Mouse (Mus musculus): ENCODE measurements around the gene Gm10198. TPM values are rescaled to one million over a fixed set of nuclear protein-coding genes. Genes with fewer than 3 reads are reported as not detected.

The Gm10198 gene
- not detected for total RNA-seq (2023)

GRCm38 (mm10) chr13:111592485-111592884 is at the start of gene Gm10198:
Gm10198 (plus strand) TSS chr13:111592785.

Other genes starting within 250 kb of the Gm10198 start
- 145 TPM for gene Gpbp1, start 102.7 kb upstream of the Gm10198 start, total RNA-seq (2023)
- gene Gm49496, start 42.8 kb upstream of the Gm10198 start, total RNA-seq (2023) = not detected
- gene Mier3, start 88.2 kb downstream of the Gm10198 start, total RNA-seq (2023) = 29.5 TPM
- gene Map3k1, start 216.2 kb downstream of the Gm10198 start, total RNA-seq (2023) = 109 TPM

Measured in CD4-positive naive resting alpha-beta T cell, adult 76 days (primary cell).